Mouse (Mus musculus): ENCODE measurements around the gene Lrrc71.
A peak's percentile ranks its signal among the peaks of the same experiment; 100 is the strongest.

The Lrrc71 gene

GRCm38 (mm10) chr3:87748431-87748830 is at the start of gene Lrrc71:
Gene Lrrc71 (minus strand): TSS chr3:87748625.
- no peak for TF ChIP-seq GATA4 (IDR thresholded peaks at IDR 0.05; ENCODE audit: insufficient replicate concordance, low read length)

DNA sequence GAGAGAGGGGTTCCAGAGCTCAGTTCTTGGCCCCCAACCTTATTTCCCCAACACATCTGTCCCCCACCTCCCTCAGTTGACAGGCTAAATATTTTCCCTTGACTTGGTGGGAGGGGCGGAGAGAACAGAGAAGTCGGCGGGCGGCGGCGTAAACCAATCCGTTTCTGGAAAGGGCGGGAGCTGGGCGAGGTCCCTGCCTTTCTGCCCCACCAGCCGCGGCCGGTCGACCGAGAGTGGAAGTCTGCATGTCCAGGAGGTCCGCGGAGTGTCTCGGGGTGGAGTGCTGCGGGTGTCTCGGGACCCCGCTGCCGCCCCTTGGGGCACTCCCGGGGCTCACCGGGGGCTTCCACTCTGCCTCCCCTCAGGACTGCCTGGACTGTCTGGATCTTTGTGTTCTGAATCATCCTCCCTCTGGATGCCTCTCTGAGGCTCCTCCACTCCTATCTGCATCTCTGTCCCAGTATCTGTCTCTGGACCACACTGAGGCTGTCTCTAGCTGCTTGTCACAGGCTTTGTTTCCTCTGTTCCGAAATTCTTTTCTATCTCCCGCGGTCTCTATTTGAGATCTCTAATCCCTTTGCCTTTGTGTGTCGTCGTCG is 48.4 kb upstream of the Lrrc71 start, which contains the start of gene Insrr:
TSS of gene Insrr (plus strand) at position 216 of the 599 bp plus-strand sequence.
- TF ChIP-seq GATA4 (IDR thresholded peaks at IDR 0.05; ENCODE audit: insufficient replicate concordance, low read length), result no peak

DNA sequence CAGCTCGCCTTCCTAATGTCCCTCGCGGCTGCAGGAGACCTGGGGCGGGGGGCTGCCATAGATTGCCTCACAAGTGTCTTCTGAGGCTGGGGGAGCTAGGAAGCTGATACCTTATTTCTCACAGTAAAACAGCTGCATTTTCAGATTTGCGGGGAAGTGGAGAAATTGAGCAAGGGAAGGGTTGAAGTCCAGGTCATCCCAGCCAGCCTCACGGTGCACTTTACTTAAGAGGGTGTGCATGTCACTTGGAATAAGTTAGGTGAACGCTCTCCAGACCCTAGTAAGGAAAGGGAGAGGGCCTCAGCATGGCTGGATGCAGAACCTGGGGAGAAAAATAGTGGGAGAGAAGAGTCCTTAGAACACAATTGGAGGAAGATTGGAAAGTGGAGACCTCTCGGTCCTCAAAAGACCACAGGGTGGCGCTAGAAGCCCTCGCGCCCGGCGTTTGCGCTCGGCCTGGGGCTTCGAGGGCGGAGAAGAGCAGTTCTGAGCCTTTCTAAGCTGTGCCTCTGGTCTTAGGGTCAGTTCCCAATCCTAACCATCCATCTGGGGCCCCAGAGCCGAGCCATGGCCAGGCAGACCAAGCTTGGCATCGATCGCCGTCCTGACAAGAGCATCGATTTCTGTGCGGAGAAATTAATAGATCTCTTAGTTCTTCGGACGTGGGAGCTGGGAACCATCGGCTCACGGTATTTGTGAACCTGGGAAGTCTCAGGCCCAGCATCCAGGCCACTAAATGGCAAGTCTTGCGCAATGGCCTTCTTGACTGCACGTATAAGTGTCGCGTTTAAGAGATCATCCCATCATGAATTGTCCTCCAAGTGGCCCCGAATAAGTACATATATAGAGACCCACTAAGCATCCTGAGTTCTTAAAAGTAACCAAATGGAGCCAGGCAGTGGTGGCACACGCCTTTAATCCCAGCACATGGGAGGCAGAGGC is 47.2 kb upstream of the Lrrc71 start:
- no peak for TF ChIP-seq GATA4 (IDR thresholded peaks at IDR 0.05; ENCODE audit: insufficient replicate concordance, low read length)

DNA sequence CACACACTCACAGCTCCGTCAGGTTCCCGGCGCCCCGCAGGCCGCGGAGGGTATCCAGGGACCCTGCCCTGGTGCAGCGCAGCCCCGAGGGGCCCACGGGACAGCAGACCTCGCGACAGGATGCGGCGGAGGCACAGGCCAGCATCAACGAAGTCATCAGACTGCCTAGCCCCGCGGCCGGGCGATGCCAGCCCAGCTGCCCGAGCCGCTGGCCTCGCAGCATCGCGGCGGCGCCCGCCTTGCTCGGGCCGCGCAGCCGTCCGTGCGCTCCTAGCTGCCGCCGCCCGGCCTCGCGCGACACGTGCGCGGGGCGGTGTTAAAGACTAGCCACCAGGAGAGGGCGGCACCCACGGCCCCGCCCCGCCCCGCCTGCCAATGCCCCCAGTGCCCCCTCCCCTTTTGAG is 46.5 kb upstream of the Lrrc71 start, which contains the start of gene Ntrk1:
TSS of gene Ntrk1 (minus strand) at position 241 of the 404 bp plus-strand sequence.
- TF ChIP-seq GATA4 (IDR thresholded peaks at IDR 0.05; ENCODE audit: insufficient replicate concordance, low read length), result no peak

DNA sequence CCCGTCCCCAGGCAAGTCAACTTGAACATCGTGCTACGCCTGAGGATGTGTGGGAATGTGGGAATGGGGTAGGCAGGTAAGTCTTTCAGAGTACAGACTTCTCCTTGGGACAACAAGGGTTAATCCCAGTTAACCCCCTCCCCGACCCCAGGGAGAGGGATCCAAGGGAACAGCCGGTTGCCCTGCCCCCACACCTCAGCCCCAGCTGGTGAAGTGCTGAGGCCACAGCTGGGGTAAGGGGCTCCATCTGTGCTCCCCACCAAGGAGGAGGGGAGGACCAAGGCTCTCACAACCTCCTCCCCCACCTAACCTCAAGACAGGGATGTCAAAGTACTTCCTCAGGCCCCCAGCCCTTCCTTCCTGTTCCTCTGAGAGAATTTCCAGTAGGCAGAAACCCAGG is 41.3 kb upstream of the Lrrc71 start:
- no peak for TF ChIP-seq GATA4 (IDR thresholded peaks at IDR 0.05; ENCODE audit: insufficient replicate concordance, low read length)

GRCm38 (mm10) chr3:87789248-87789647 is 40.8 kb upstream of the Lrrc71 start:
- no peak for TF ChIP-seq GATA4 (IDR thresholded peaks at IDR 0.05; ENCODE audit: insufficient replicate concordance, low read length)

DNA sequence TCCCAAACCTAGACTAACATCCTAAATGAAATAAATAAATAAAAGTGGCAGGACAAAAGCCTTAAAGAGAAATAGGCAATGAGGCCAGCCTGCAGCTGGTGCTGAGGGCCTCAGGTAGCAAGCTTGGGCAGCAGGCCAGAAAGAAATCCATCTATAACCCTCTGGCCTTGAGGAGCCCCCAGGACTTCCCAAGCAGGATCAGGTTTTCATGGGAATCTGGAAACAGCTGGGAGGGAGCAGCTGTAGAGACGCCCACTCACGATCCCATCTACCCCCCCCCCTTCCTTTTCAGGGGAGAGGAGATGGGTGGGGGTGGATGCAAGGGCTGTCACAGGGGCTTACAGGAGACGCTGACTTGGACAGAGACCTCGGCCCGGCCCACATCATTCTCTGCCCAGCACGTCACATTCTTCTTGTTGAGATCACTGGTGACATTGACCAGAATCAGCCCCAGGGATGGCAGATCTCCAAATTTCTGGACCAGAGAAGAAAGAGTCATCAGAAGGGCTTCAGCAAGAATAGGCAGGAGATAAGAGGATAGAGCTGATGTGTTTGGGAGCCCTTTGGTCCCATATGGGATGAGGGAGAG is 37.3 kb upstream of the Lrrc71 start:
- no peak for TF ChIP-seq GATA4 (IDR thresholded peaks at IDR 0.05; ENCODE audit: insufficient replicate concordance, low read length)

DNA sequence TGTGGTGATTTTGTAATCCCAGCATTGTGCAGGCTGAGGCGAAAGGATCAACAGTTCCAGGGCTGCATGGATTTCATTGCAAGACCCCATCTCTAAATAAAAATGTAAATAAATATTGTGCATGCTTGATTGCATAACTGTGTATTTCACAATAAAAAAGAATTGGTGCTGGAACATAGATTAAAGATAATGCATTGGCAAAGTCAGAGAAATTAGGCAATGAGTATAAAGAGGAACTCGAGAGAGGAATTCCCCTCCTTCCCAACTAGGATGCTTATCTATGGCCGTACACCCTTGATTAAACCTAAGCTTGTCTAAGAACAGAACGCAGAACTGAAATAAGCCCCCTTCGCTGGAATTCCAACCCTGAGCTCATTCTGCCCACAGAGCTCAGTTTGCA is 36.7 kb upstream of the Lrrc71 start:
- TF ChIP-seq GATA4 (IDR thresholded peaks at IDR 0.05; ENCODE audit: insufficient replicate concordance, low read length), result no peak

- TF ChIP-seq GATA4 (IDR thresholded peaks at IDR 0.05; ENCODE audit: insufficient replicate concordance, low read length), result no peak
These were observed 35.0 kb upstream of the Lrrc71 start for GRCm38 (mm10) chr3:87783282-87784023.

GRCm38 (mm10) chr3:87779086-87779485 is 30.7 kb upstream of the Lrrc71 start:
- TF ChIP-seq GATA4 (IDR thresholded peaks at IDR 0.05; ENCODE audit: insufficient replicate concordance, low read length), result no peak

- no peak for TF ChIP-seq GATA4 (IDR thresholded peaks at IDR 0.05; ENCODE audit: insufficient replicate concordance, low read length)
These were observed 29.9 kb upstream of the Lrrc71 start for GRCm38 (mm10) chr3:87778283-87778682.

DNA sequence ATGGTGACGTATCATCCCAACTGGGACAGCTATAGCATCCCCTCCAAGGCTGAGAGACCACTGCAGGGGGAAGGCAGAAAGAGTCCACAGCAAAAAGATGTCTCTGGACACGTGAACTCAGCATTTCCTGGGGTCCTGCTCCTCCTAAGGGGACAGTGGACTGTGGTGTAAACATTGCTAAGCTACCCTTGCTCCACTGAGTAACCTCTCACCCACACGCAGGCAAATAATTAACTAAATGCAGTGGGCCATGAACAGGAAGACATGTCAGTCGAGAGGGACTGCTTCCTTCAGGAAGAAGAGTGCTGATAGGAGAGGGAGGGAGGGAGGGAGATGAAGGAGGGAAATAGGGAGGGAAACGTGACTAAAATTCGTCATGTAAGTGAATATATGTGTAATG is 22.7 kb upstream of the Lrrc71 start:
- no peak for TF ChIP-seq GATA4 (IDR thresholded peaks at IDR 0.05; ENCODE audit: insufficient replicate concordance, low read length)

GRCm38 (mm10) chr3:87770280-87770679 is 21.9 kb upstream of the Lrrc71 start:
- TF ChIP-seq GATA4 (IDR thresholded peaks at IDR 0.05; ENCODE audit: insufficient replicate concordance, low read length), result no peak

DNA sequence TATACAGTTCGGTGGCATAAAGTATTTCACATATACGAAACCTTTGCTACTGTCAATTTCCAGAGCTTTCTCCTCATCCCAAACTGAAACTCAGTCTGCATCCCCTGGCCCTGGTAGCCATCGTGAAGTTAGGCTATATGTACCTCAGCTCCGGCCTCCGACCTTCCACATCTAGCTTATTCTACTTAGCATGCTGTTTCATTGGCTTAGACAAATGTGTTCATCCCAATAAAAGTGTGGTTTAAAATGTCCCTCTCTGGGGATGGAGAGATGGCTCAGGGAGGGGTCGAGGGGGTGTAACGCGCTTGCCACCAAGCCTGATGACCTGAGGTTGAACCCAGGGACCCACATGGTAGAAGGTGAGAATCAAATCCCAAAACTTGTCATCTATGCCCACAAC is 21.1 kb upstream of the Lrrc71 start:
- no peak for TF ChIP-seq GATA4 (IDR thresholded peaks at IDR 0.05; ENCODE audit: insufficient replicate concordance, low read length)

- peak; percentile 57; the same call in 1 of the 2 replicates for TF ChIP-seq GATA4 (IDR thresholded peaks at IDR 0.05; ENCODE audit: insufficient replicate concordance, low read length)
These were observed 20.4 kb upstream of the Lrrc71 start for GRCm38 (mm10) chr3:87768844-87769243.
